Comparison of ENCODE assay signal across 27 mouse cellular contexts in genomic region chr8:35930291-35930690, GRCm38 (mm10).
DNase-seq lines count a peak whose midpoint lies in the region; ATAC-seq and TF ChIP-seq lines count a peak whose summit lies in the region.
"Had no signal": no experiment of that assay in that cellular context is flagged by ENCODE, and none has a peak within 500 bp of the region (broad histone marks: within the 10 kb centered on the region; RNA-seq: fewer than 3 reads in every experiment).

No protein-coding gene starts in this region.

- TF ChIP-seq POLR2A in lung, adult 2 months (IDR thresholded peaks at IDR 0.05; ENCODE audit: borderline replicate concordance, extremely low read depth, low read depth, low read length): no peak

- H3K36me3 ChIP-seq in kidney, postnatal 0 days (ENCODE audit: insufficient read depth, low read length): no peaks in the 10 kb centered on the region
- H3K36me3 ChIP-seq in lung, embryonic 16.5 days (ENCODE audit: control insufficient read depth, insufficient read depth, low read length): no peaks in the 10 kb centered on the region
- H3K36me3 ChIP-seq in forebrain, postnatal 0 days (ENCODE audit: insufficient read depth): no peaks in the 10 kb centered on the region
- H3K36me3 ChIP-seq: embryonic facial prominence, embryonic 13.5 days; embryonic facial prominence, embryonic 15.5 days; forebrain, embryonic 10.5 days; forebrain, embryonic 12.5 days had no signal

- no peaks in the 10 kb centered on the region for H3K4me1 ChIP-seq in kidney, postnatal 0 days (replicated peaks; ENCODE audit: insufficient read depth, low read length)
- H3K4me1 ChIP-seq in lung, embryonic 16.5 days (replicated peaks; ENCODE audit: control insufficient read depth, insufficient read depth, low read length): peaks cover 6% of the 10 kb centered on the region
- H3K4me1 ChIP-seq in lung, adult 2 months (ENCODE audit: control insufficient read depth, insufficient read depth, low read length): no peaks in the 10 kb centered on the region
- no peaks in the 10 kb centered on the region for H3K4me1 ChIP-seq in forebrain, postnatal 0 days (ENCODE audit: insufficient read depth)
- H3K4me1 ChIP-seq: embryonic facial prominence, embryonic 13.5 days; embryonic facial prominence, embryonic 15.5 days had no signal

- no peak overlapping the region for H3K9ac ChIP-seq in kidney, postnatal 0 days (ENCODE audit: low read depth, low read length)
- no peak overlapping the region for H3K9ac ChIP-seq in lung, embryonic 16.5 days (ENCODE audit: low read length)
- H3K9ac ChIP-seq in forebrain, postnatal 0 days: no peak overlapping the region
- H3K9ac ChIP-seq: embryonic facial prominence, embryonic 13.5 days; embryonic facial prominence, embryonic 15.5 days; forebrain, embryonic 12.5 days had no signal

- no peak overlapping the region for H3K4me3 ChIP-seq in kidney, postnatal 0 days (replicated peaks; ENCODE audit: low read depth, low read length)
- no peak overlapping the region for H3K4me3 ChIP-seq in lung, embryonic 16.5 days (ENCODE audit: low read length)
- H3K4me3 ChIP-seq in lung, adult 2 months (replicated peaks; ENCODE audit: extremely low read depth, low read depth, low read length): no peak overlapping the region
- H3K4me3 ChIP-seq in forebrain, postnatal 0 days (ENCODE audit: low read depth, low read length): no peak overlapping the region
- H3K4me3 ChIP-seq: embryonic facial prominence, embryonic 13.5 days; embryonic facial prominence, embryonic 15.5 days; erythroblast, embryonic 14.5 days; forebrain, embryonic 10.5 days; forebrain, embryonic 12.5 days had no signal

- H3K9me3 ChIP-seq in kidney, postnatal 0 days (replicated peaks; ENCODE audit: low read length): no peaks in the 10 kb centered on the region
- no peaks in the 10 kb centered on the region for H3K9me3 ChIP-seq in lung, embryonic 16.5 days (ENCODE audit: control insufficient read depth, low read length)
- no peaks in the 10 kb centered on the region for H3K9me3 ChIP-seq in forebrain, postnatal 0 days (ENCODE audit: low read length)
- H3K9me3 ChIP-seq: embryonic facial prominence, embryonic 13.5 days; embryonic facial prominence, embryonic 15.5 days; forebrain, embryonic 10.5 days; forebrain, embryonic 12.5 days had no signal

- 20% methylated on average over 4 of the region's 4 CpGs for WGBS in kidney, postnatal 0 days
- 17% methylated on average over 4 of the region's 4 CpGs for WGBS in lung, embryonic 16.5 days
- WGBS in lung, adult 2 months: 27% methylated on average over 4 of the region's 4 CpGs
- 54% methylated on average over 4 of the region's 4 CpGs for WGBS in forebrain, postnatal 0 days

- ATAC-seq in kidney, postnatal 0 days (replicated peaks; ENCODE audit: low FRiP score, low read depth): no peak
- 0 out of 2 replicates have a peak, but pooled peaks have one; percentile 9 for ATAC-seq in lung, embryonic 16.5 days (ENCODE audit: low read depth)
- ATAC-seq in forebrain, postnatal 0 days: no peak
- ATAC-seq: CD4-positive, CD25-positive, alpha-beta regulatory T cell, adult 4 months; forebrain, embryonic 14.5 days; forebrain, embryonic 16.5 days had no signal

- no peak for TF ChIP-seq CTCF in kidney, postnatal 0 days (IDR thresholded peaks at IDR 0.05; ENCODE audit: low read depth)
- TF ChIP-seq CTCF in lung, adult 2 months (IDR thresholded peaks at IDR 0.05; ENCODE audit: insufficient read depth, low read length): no peak
- TF ChIP-seq CTCF in forebrain, postnatal 0 days (IDR thresholded peaks at IDR 0.05; ENCODE audit: low read depth): no peak

- peak; percentile 34 for DNase-seq in kidney, postnatal 0 days (ENCODE audit: low spot score)
- DNase-seq in kidney, adult 8-10 months: no peak
- DNase-seq in lung, adult 2 months: no peak
- DNase-seq in ES-CJ7 (ENCODE audit: low read depth, low spot score): peak; percentile 15
- DNase-seq in ZHBTc4 (ENCODE audit: low read depth, low spot score): peak; percentile 68
- DNase-seq in forebrain, postnatal 0 days: no peak
- DNase-seq: adrenal gland, adult 2 months; adrenal gland, postnatal 10 days; adrenal gland, postnatal 25 days; B cell, adult 2 months; cerebellum, adult 11 months; cerebellum, adult 18-20 months; cerebellum, adult 8-10 months; cerebellum, adult 9-11 months; cerebellum, postnatal 14 days; cerebellum, postnatal 36 days; embryo, embryonic 11 days had no signal

- no peak overlapping the region for H3K27ac ChIP-seq in kidney, postnatal 0 days
- H3K27ac ChIP-seq in lung, embryonic 16.5 days (ENCODE audit: low read length): no peak overlapping the region
- no peak overlapping the region for H3K27ac ChIP-seq in forebrain, postnatal 0 days (ENCODE audit: low read depth, low read length)
- H3K27ac ChIP-seq: embryonic facial prominence, embryonic 13.5 days; embryonic facial prominence, embryonic 15.5 days; forebrain, embryonic 10.5 days; forebrain, embryonic 12.5 days had no signal

- H3K4me2 ChIP-seq in kidney, postnatal 0 days (ENCODE audit: low read length): no peak overlapping the region
- no peak overlapping the region for H3K4me2 ChIP-seq in lung, embryonic 16.5 days (ENCODE audit: low read depth, low read length)
- no peak overlapping the region for H3K4me2 ChIP-seq in forebrain, postnatal 0 days (ENCODE audit: low read depth)
- H3K4me2 ChIP-seq: embryonic facial prominence, embryonic 13.5 days; embryonic facial prominence, embryonic 15.5 days; forebrain, embryonic 12.5 days had no signal

- no peaks in the 10 kb centered on the region for H3K27me3 ChIP-seq in kidney, postnatal 0 days (ENCODE audit: insufficient read depth, low read length)
- H3K27me3 ChIP-seq in lung, embryonic 16.5 days (ENCODE audit: control insufficient read depth, insufficient read depth, low read depth, low read length): no peaks in the 10 kb centered on the region
- no peaks in the 10 kb centered on the region for H3K27me3 ChIP-seq in forebrain, postnatal 0 days (ENCODE audit: insufficient read depth, low read length)
- H3K27me3 ChIP-seq: CH12.LX; embryonic facial prominence, embryonic 13.5 days; embryonic facial prominence, embryonic 15.5 days; forebrain, embryonic 12.5 days had no signal

Comparison
In these comparisons a context has a peak if more than half of its experiments do, and no peak if none do; other contexts are left out.
1. DNase-seq: peak in kidney, postnatal 0 days (single experiment), ES-CJ7 (single experiment) and ZHBTc4 (single experiment); none in kidney, adult 8-10 months (0 of 2), lung, adult 2 months (single experiment) and forebrain, postnatal 0 days (single experiment).